24 mouse cellular contexts compared by ENCODE assay signal in genomic region chr16:7145505-7145904, GRCm38 (mm10).
DNase-seq lines count a peak whose midpoint lies in the region; ATAC-seq and TF ChIP-seq lines count a peak whose summit lies in the region.
"Had no signal": no experiment of that assay in that cellular context is flagged by ENCODE, and none has a peak within 500 bp of the region (broad histone marks: within the 10 kb centered on the region; RNA-seq: fewer than 3 reads in every experiment).

No protein-coding gene starts in this region.

- H3K36me3 ChIP-seq in forebrain, embryonic 13.5 days (ENCODE audit: poor library complexity, severe bottlenecking) = no peaks in the 10 kb centered on the region
- H3K36me3 ChIP-seq in forebrain, postnatal 0 days (ENCODE audit: insufficient read depth) = no peaks in the 10 kb centered on the region
- no peaks in the 10 kb centered on the region for H3K36me3 ChIP-seq in hindbrain, embryonic 11.5 days (ENCODE audit: control insufficient read depth, insufficient read depth, low read length)
- H3K36me3 ChIP-seq in midbrain, embryonic 12.5 days = no peaks in the 10 kb centered on the region
- no peaks in the 10 kb centered on the region for H3K36me3 ChIP-seq in neural tube, embryonic 13.5 days
- H3K36me3 ChIP-seq: embryonic facial prominence, embryonic 10.5 days had no signal

- H3K4me2 ChIP-seq in forebrain, embryonic 13.5 days = 0 out of 2 replicates have a peak overlapping the region, but pooled peaks have one; percentile 2
- no peak overlapping the region for H3K4me2 ChIP-seq in forebrain, postnatal 0 days (ENCODE audit: low read depth)
- H3K4me2 ChIP-seq in hindbrain, embryonic 11.5 days (replicated peaks; ENCODE audit: low read depth, low read length) = no peak overlapping the region
- no peak overlapping the region for H3K4me2 ChIP-seq in midbrain, embryonic 12.5 days (replicated peaks)
- 0 out of 2 replicates have a peak overlapping the region, but pooled peaks have one; percentile 7 for H3K4me2 ChIP-seq in neural tube, embryonic 13.5 days
- H3K4me2 ChIP-seq: heart, embryonic 11.5 days; liver, embryonic 11.5 days had no signal

- no peak for TF ChIP-seq CTCF in forebrain, postnatal 0 days (IDR thresholded peaks at IDR 0.05; ENCODE audit: low read depth)

- H3K4me3 ChIP-seq in forebrain, embryonic 13.5 days = no peak overlapping the region
- no peak overlapping the region for H3K4me3 ChIP-seq in forebrain, postnatal 0 days (ENCODE audit: low read depth, low read length)
- H3K4me3 ChIP-seq in hindbrain, embryonic 11.5 days (ENCODE audit: low read depth, low read length) = no peak overlapping the region
- no peak overlapping the region for H3K4me3 ChIP-seq in midbrain, embryonic 12.5 days
- no peak overlapping the region for H3K4me3 ChIP-seq in neural tube, embryonic 13.5 days
- H3K4me3 ChIP-seq: embryonic facial prominence, embryonic 10.5 days; megakaryocyte, embryonic 14.5 days; myocyte had no signal

- H3K9ac ChIP-seq in forebrain, embryonic 13.5 days = no peak overlapping the region
- no peak overlapping the region for H3K9ac ChIP-seq in forebrain, postnatal 0 days
- H3K9ac ChIP-seq in hindbrain, embryonic 11.5 days (ENCODE audit: low read depth, low read length) = peak overlapping the region; percentile 20; the same call in 1 of the 2 replicates
- no peak overlapping the region for H3K9ac ChIP-seq in midbrain, embryonic 12.5 days (replicated peaks)
- peak overlapping the region; percentile 57 for H3K9ac ChIP-seq in neural tube, embryonic 13.5 days

- H3K27me3 ChIP-seq in forebrain, embryonic 13.5 days = no peaks in the 10 kb centered on the region
- H3K27me3 ChIP-seq in forebrain, postnatal 0 days (ENCODE audit: insufficient read depth, low read length) = no peaks in the 10 kb centered on the region
- no peaks in the 10 kb centered on the region for H3K27me3 ChIP-seq in hindbrain, embryonic 11.5 days (ENCODE audit: control insufficient read depth, insufficient read depth, low read length)
- no peaks in the 10 kb centered on the region for H3K27me3 ChIP-seq in midbrain, embryonic 12.5 days
- H3K27me3 ChIP-seq in neural tube, embryonic 13.5 days = no peaks in the 10 kb centered on the region
- H3K27me3 ChIP-seq: megakaryocyte, embryonic 14.5 days had no signal

- no peak for ATAC-seq in forebrain, embryonic 13.5 days
- no peak for ATAC-seq in forebrain, postnatal 0 days
- ATAC-seq in hindbrain, embryonic 11.5 days (ENCODE audit: low FRiP score) = no peak
- ATAC-seq in midbrain, embryonic 12.5 days (ENCODE audit: low FRiP score, low read depth) = no peak
- ATAC-seq in neural tube, embryonic 13.5 days (ENCODE audit: low read depth) = no peak
- ATAC-seq: activated CD4-positive, CD25-positive, alpha-beta regulatory T cell, adult 4 months; CD4-positive, CD25-positive, alpha-beta regulatory T cell, adult 4 months had no signal

- no peaks in the 10 kb centered on the region for H3K9me3 ChIP-seq in forebrain, embryonic 13.5 days (replicated peaks)
- H3K9me3 ChIP-seq in forebrain, postnatal 0 days (ENCODE audit: low read length) = no peaks in the 10 kb centered on the region
- no peaks in the 10 kb centered on the region for H3K9me3 ChIP-seq in hindbrain, embryonic 11.5 days (ENCODE audit: control insufficient read depth, low read length)
- H3K9me3 ChIP-seq in midbrain, embryonic 12.5 days = no peaks in the 10 kb centered on the region
- H3K9me3 ChIP-seq in neural tube, embryonic 13.5 days = no peaks in the 10 kb centered on the region
- H3K9me3 ChIP-seq: embryonic facial prominence, embryonic 10.5 days had no signal

- H3K4me1 ChIP-seq in forebrain, embryonic 13.5 days = peaks cover 52% of the 10 kb centered on the region
- peaks cover 19% of the 10 kb centered on the region for H3K4me1 ChIP-seq in forebrain, postnatal 0 days (ENCODE audit: insufficient read depth)
- peaks cover 6% of the 10 kb centered on the region for H3K4me1 ChIP-seq in hindbrain, embryonic 11.5 days (replicated peaks; ENCODE audit: control insufficient read depth, insufficient read depth, low read length)
- H3K4me1 ChIP-seq in midbrain, embryonic 12.5 days = peaks cover 45% of the 10 kb centered on the region
- H3K4me1 ChIP-seq in neural tube, embryonic 13.5 days (replicated peaks) = peaks cover 67% of the 10 kb centered on the region
- H3K4me1 ChIP-seq: megakaryocyte, embryonic 14.5 days had no signal

- DNase-seq in forebrain, postnatal 0 days = no peak
- no peak for DNase-seq in hindbrain, embryonic 11.5 days (ENCODE audit: low spot score)
- DNase-seq in frontal cortex, postnatal 36 days (ENCODE audit: low spot score in 2 of 2) = no peak
- no peak for DNase-seq in kidney, adult 18-20 months
- DNase-seq in right cerebral cortex, postnatal 25 days = no peak
- DNase-seq: adrenal gland, postnatal 36 days; cerebellum, adult 18-20 months; cerebellum, postnatal 36 days; heart, postnatal 10 days; kidney, postnatal 36 days; lung, adult 18-20 months; lung, postnatal 14 days; right cerebral cortex, postnatal 14 days; thymus, adult 2 months had no signal

- H3K27ac ChIP-seq in forebrain, embryonic 13.5 days = peak overlapping the region; percentile 65; the same call in 1 of the 2 replicates
- H3K27ac ChIP-seq in forebrain, postnatal 0 days (ENCODE audit: low read depth, low read length) = no peak overlapping the region
- H3K27ac ChIP-seq in hindbrain, embryonic 11.5 days (ENCODE audit: low read depth, low read length) = peak overlapping the region; percentile 61
- peak overlapping the region; percentile 73; the same call in 1 of the 2 replicates for H3K27ac ChIP-seq in midbrain, embryonic 12.5 days (replicated peaks)
- H3K27ac ChIP-seq in neural tube, embryonic 13.5 days (replicated peaks) = peak overlapping the region; percentile 89
- H3K27ac ChIP-seq: embryonic facial prominence, embryonic 10.5 days had no signal

- WGBS in forebrain, embryonic 13.5 days = 26% methylated on average over 10 of the region's 10 CpGs
- 31% methylated on average over 10 of the region's 10 CpGs for WGBS in forebrain, postnatal 0 days
- 38% methylated on average over 10 of the region's 10 CpGs for WGBS in hindbrain, embryonic 11.5 days
- 49% methylated on average over 10 of the region's 10 CpGs for WGBS in midbrain, embryonic 12.5 days
- WGBS in neural tube, embryonic 13.5 days = 37% methylated on average over 10 of the region's 10 CpGs

Comparison
In these comparisons a context has a peak if more than half of its experiments do, and no peak if none do; other contexts are left out.
1. H3K4me2 ChIP-seq: peak in forebrain, embryonic 13.5 days (single experiment) and neural tube, embryonic 13.5 days (single experiment); none in forebrain, postnatal 0 days (single experiment), hindbrain, embryonic 11.5 days (single experiment) and midbrain, embryonic 12.5 days (single experiment).
2. H3K9ac ChIP-seq: peak in hindbrain, embryonic 11.5 days (single experiment) and neural tube, embryonic 13.5 days (single experiment); none in forebrain, embryonic 13.5 days (single experiment), forebrain, postnatal 0 days (single experiment) and midbrain, embryonic 12.5 days (single experiment).